Mouse (Mus musculus): ENCODE results near the gene Babam1. TPM values are rescaled to one million over a fixed set of nuclear protein-coding genes. Genes with fewer than 3 reads are reported as not detected.

Gene Babam1
- polyA plus RNA-seq, 1 experiment, result 70.6 TPM

- H3K4me1 ChIP-seq (ENCODE audit: control insufficient read depth, insufficient read depth, low read length), result peaks cover 17% of the 10 kb centered on the region
- no peaks in the 10 kb centered on the region for H3K36me3 ChIP-seq (ENCODE audit: control insufficient read depth, insufficient read depth, low read length)
- peak overlapping the region; percentile 1; the same call in 1 of the 2 replicates for H3K4me3 ChIP-seq (ENCODE audit: control insufficient read depth, low read depth, low read length)
- H3K27me3 ChIP-seq (ENCODE audit: control insufficient read depth, insufficient read depth, low read length), result no peaks in the 10 kb centered on the region
- no peak overlapping the region for H3K27ac ChIP-seq (ENCODE audit: control insufficient read depth, insufficient read depth, low read depth, low read length)
- peak; percentile 42; the same call in 1 of the 2 replicates for TF ChIP-seq POLR2A (IDR thresholded peaks at IDR 0.05; ENCODE audit: control insufficient read depth, low read depth, low read length)
- no peak for TF ChIP-seq CTCF (IDR thresholded peaks at IDR 0.05; ENCODE audit: control insufficient read depth, insufficient read depth, insufficient replicate concordance, low read depth, low read length)
Measured at GRCm38 (mm10) chr8:71375581-71376422, 20.9 kb upstream of the Babam1 start.

DNA sequence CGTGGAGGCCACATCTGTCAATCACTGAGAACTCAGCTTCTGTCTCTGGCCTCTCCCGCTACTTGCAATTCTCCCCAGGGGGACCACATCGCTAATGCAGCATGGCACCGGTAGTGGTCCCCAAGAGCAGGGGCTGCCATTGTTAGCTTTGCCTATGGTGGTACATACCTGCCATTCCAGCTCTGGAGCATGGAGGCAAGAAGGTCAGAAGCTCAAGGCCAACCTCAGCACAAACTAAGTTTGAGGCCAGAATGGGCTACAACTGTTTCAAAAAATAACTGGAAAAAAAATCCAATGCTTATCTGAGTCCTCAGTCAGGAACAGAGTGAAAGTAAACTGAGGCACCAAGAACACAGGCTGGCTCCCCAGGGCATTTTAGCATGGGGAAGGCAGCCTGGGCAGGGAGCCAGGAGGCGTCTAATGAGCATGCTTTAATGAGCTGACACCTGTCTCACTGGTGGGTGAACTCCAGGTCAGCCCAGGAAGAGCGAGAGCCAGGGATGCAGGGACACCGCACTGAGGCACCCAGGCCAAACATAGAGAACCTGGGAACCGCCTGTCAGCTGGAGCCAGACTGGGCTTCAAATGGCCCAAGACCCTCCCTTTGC is 20.1 kb upstream of the Babam1 start:
- TF ChIP-seq CTCF (IDR thresholded peaks at IDR 0.05; ENCODE audit: control insufficient read depth, insufficient read depth, insufficient replicate concordance, low read depth, low read length), result no peak
- no peak for TF ChIP-seq POLR2A (IDR thresholded peaks at IDR 0.05; ENCODE audit: control insufficient read depth, low read depth, low read length)
- Histone ChIP-seq H3K27ac (ENCODE audit: control insufficient read depth, insufficient read depth, low read depth, low read length) (no peak overlapping the region), H3K4me1 (ENCODE audit: control insufficient read depth, insufficient read depth, low read length) (peaks cover 20% of the 10 kb centered on the region), H3K36me3 (ENCODE audit: control insufficient read depth, insufficient read depth, low read length) (no peaks in the 10 kb centered on the region), H3K27me3 (ENCODE audit: control insufficient read depth, insufficient read depth, low read length) (no peaks in the 10 kb centered on the region), H3K4me3 (ENCODE audit: control insufficient read depth, low read depth, low read length) (no peak overlapping the region)

DNA sequence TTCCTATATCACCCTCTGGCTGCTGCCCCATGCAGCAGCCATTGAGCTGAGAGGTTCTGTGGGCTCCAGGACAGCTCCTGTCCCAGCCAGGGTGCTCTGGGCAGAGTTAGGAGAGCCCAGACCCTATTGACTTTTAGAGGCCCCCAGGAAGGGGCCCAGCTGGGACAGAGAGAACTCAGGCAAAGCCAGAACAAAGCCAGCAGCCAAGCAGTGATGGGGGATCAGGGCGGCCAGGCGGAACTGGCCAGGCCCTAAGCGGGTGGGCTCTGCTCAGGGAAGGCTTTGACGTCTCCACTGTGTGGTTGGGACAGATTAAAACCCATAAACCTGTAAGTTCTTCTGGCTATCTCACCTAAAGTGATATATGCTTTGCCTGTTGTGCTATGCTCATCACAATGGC is 17.7 kb upstream of the Babam1 start:
- Histone ChIP-seq H3K36me3 (ENCODE audit: control insufficient read depth, insufficient read depth, low read length) (no peaks in the 10 kb centered on the region), H3K27ac (ENCODE audit: control insufficient read depth, insufficient read depth, low read depth, low read length) (no peak overlapping the region), H3K4me1 (ENCODE audit: control insufficient read depth, insufficient read depth, low read length) (peaks cover 23% of the 10 kb centered on the region)

DNA sequence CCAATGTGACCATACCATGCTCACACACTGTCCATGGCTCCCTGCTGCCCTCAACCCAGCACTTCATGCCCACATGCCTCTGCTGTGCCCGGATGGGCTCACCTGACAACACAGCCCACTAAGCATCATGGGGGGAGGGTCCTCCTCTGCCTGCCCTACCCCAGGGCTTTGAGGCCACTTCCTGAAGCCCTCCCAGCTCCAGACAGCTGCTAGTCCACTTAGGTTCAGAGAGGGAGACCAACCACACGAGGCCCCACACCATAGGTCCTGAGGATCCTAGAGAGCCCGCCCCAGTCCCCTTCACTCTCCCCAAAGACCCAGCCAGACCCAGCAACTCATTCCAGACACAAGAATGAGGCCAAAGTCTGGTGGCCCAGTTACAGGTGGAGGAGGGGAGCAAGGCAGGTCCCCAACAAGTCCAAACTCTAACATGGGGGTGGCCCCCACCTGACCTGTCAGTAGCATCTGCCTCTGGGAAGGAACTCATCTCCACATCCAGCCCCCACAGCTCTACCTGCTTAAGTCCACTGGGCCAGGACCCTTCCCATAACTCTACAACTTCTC is 17.1 kb upstream of the Babam1 start:
- H3K36me3 ChIP-seq (ENCODE audit: control insufficient read depth, insufficient read depth, low read length), result no peaks in the 10 kb centered on the region
- no peaks in the 10 kb centered on the region for H3K27me3 ChIP-seq (ENCODE audit: control insufficient read depth, insufficient read depth, low read length)
- no peak overlapping the region for H3K4me3 ChIP-seq (ENCODE audit: control insufficient read depth, low read depth, low read length)
- TF ChIP-seq CTCF (IDR thresholded peaks at IDR 0.05; ENCODE audit: control insufficient read depth, insufficient read depth, insufficient replicate concordance, low read depth, low read length) (no peak), POLR2A (IDR thresholded peaks at IDR 0.05; ENCODE audit: control insufficient read depth, low read depth, low read length) (no peak)
- H3K4me1 ChIP-seq (ENCODE audit: control insufficient read depth, insufficient read depth, low read length), result peaks cover 23% of the 10 kb centered on the region
- H3K27ac ChIP-seq (ENCODE audit: control insufficient read depth, insufficient read depth, low read depth, low read length), result no peak overlapping the region

More for the DNA sequence above, 17.7 kb upstream of the Babam1 start:
- no peak overlapping the region for H3K4me3 ChIP-seq (ENCODE audit: control insufficient read depth, low read depth, low read length)
- no peaks in the 10 kb centered on the region for H3K27me3 ChIP-seq (ENCODE audit: control insufficient read depth, insufficient read depth, low read length)
- TF ChIP-seq POLR2A (IDR thresholded peaks at IDR 0.05; ENCODE audit: control insufficient read depth, low read depth, low read length) (no peak), CTCF (IDR thresholded peaks at IDR 0.05; ENCODE audit: control insufficient read depth, insufficient read depth, insufficient replicate concordance, low read depth, low read length) (no peak)

- Histone ChIP-seq H3K27me3 (ENCODE audit: control insufficient read depth, insufficient read depth, low read length) (no peaks in the 10 kb centered on the region), H3K4me1 (ENCODE audit: control insufficient read depth, insufficient read depth, low read length) (peaks cover 23% of the 10 kb centered on the region), H3K27ac (ENCODE audit: control insufficient read depth, insufficient read depth, low read depth, low read length) (no peak overlapping the region), H3K4me3 (ENCODE audit: control insufficient read depth, low read depth, low read length) (peak overlapping the region; percentile 71), H3K36me3 (ENCODE audit: control insufficient read depth, insufficient read depth, low read length) (no peaks in the 10 kb centered on the region)
- no peak for TF ChIP-seq CTCF (IDR thresholded peaks at IDR 0.05; ENCODE audit: control insufficient read depth, insufficient read depth, insufficient replicate concordance, low read depth, low read length)
- TF ChIP-seq POLR2A (IDR thresholded peaks at IDR 0.05; ENCODE audit: control insufficient read depth, low read depth, low read length), result no peak
Measured at GRCm38 (mm10) chr8:71380178-71381171, 16.2 kb upstream of the Babam1 start.

- Histone ChIP-seq H3K4me1 (ENCODE audit: control insufficient read depth, insufficient read depth, low read length) (peaks cover 15% of the 10 kb centered on the region), H3K36me3 (ENCODE audit: control insufficient read depth, insufficient read depth, low read length) (no peaks in the 10 kb centered on the region), H3K27me3 (ENCODE audit: control insufficient read depth, insufficient read depth, low read length) (no peaks in the 10 kb centered on the region), H3K27ac (ENCODE audit: control insufficient read depth, insufficient read depth, low read depth, low read length) (peak within 1 kb of the TSS; percentile 86), H3K4me3 (ENCODE audit: control insufficient read depth, low read depth, low read length) (peak within 1 kb of the TSS; percentile 82)
- TF ChIP-seq POLR2A (IDR thresholded peaks at IDR 0.05; ENCODE audit: control insufficient read depth, low read depth, low read length), result 0 out of 2 replicates have a peak, but pooled peaks have one; percentile 2
- no peak for TF ChIP-seq CTCF (IDR thresholded peaks at IDR 0.05; ENCODE audit: control insufficient read depth, insufficient read depth, insufficient replicate concordance, low read depth, low read length)
Measured at GRCm38 (mm10) chr8:71381421-71381970, 15.2 kb upstream of the Babam1 start, which contains the start of gene Nr2f6. TSS of gene Nr2f6 (minus strand) at chr8:71381960.
